Mouse (Mus musculus) forebrain, embryonic 14.5 days (tissue): Measurements from ENCODE around the gene Shb. TPM values are rescaled to one million over a fixed set of nuclear protein-coding genes. Genes with fewer than 3 reads are reported as not detected.
"Not testable (repeated sequence)": the region's sequence is repeated elsewhere in the genome, so short reads cannot be mapped to it uniquely, and the experiment has no call there.

Experiments
- ATAC-seq: fragments of 200-750 bp; cut with Nextera tagmentation; 2 replicates; pipeline ENCODE4 v1.8.0; 2017; ENCODE audit warnings: mild to moderate bottlenecking, moderate library complexity
- DNase-seq: peaks from one replicate; pipeline ENCODE4 v3.0.0-alpha.2; 2015; ENCODE audit warnings: low spot score
- H3K27ac ChIP-seq: fragments of 300-500 bp; sonication (generic); 2 replicates; pipeline ENCODE4 v1.5.1; 2014; ENCODE audit warnings: low read depth, mild to moderate bottlenecking, control low read depth, low read length, moderate library complexity
- H3K27me3 ChIP-seq: fragments of 300-500 bp; sonication (generic); replicated peaks from 2 replicates; pipeline ENCODE4 v1.6.1; 2014; ENCODE audit warnings: low read length, control low read depth, mixed read lengths; ENCODE audit not compliant: control insufficient read depth, insufficient read depth
- H3K36me3 ChIP-seq: fragments of 300-500 bp; sonication (generic); 2 replicates; pipeline ENCODE4 v1.6.1; 2014; ENCODE audit warnings: low read length, control low read depth; ENCODE audit not compliant: control insufficient read depth, insufficient read depth
- H3K4me1 ChIP-seq: fragments of 300-500 bp; sonication (generic); 2 replicates; pipeline ENCODE4 v1.6.1; 2014; ENCODE audit warnings: antibody characterized with exemption, low read length, control low read depth; ENCODE audit not compliant: control insufficient read depth, insufficient read depth
- H3K4me2 ChIP-seq: fragments of 300-500 bp; sonication (generic); 2 replicates; pipeline ENCODE4 v1.6.1; 2014; ENCODE audit warnings: mild to moderate bottlenecking, control low read depth, low read length
- H3K4me3 ChIP-seq: fragments of 300-500 bp; sonication (generic); 2 replicates; pipeline ENCODE4 v1.5.1; 2014; ENCODE audit warnings: low read depth, low read length, control low read depth
- H3K9ac ChIP-seq: fragments of 300-500 bp; sonication (generic); 2 replicates; pipeline ENCODE4 v1.6.1; 2014; ENCODE audit warnings: mild to moderate bottlenecking, low read length, control low read depth, moderate library complexity
- H3K9me3 ChIP-seq: fragments of 300-500 bp; sonication (generic); replicated peaks from 2 replicates; pipeline ENCODE4 v1.6.1; 2016; ENCODE audit warnings: low read length, control low read depth, mixed read lengths; ENCODE audit not compliant: control insufficient read depth
- WGBS: fragments of 180-500 bp; shearing (Covaris S2); extraction: QIAGEN DNeasy Blood & Tissue Kit; methylation state at CpG from one replicate; pipeline ENCODE4 v1.1.7; 2014; 5-methylcytosine and 5-hydroxymethylcytosine counted together
- polyA plus RNA-seq: library from polyadenylated mRNA; unstranded; fragments of >200 nt; fragmentation: Nextera tagmentation; extraction: Ambion mirVana; gene quantifications from 2 replicates; pipeline ENCODE4 v1.2.1, GENCODE M21; 2014

The Shb gene
- polyA plus RNA-seq, 1 experiment from 2014 or later: 14.5 TPM

DNA sequence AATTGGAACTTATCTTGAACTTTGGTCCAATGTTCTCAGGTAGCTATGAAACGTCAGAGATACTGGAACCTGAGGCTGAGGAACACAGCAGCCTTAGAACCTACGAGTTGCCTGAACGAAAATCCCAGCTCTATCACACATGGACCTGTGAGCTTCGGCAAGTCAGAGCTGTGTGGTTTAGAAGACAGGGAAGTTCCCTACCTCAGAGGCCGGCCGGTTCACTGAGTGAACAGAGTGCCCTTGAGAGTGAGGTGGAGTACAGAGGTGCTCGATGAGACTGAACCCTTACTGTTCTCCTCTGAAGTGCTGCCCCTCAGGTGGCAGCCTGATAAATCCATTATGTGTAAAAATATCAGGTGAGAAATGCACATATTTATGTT, 128.8 kb downstream of the Shb start:
- WGBS: 92% methylated on average over 7 of the region's 7 CpGs
- Histone ChIP-seq H3K4me2 (no peak overlapping the region), H3K9ac (no peak overlapping the region), H3K27ac (no peak overlapping the region), H3K4me1 (peaks cover 16% of the 10 kb centered on the region), H3K4me3 (no peak overlapping the region), H3K27me3 (no peaks in the 10 kb centered on the region), H3K9me3 (no peaks in the 10 kb centered on the region), H3K36me3 (peaks cover 56% of the 10 kb centered on the region)
- ATAC-seq (no peak), DNase-seq (no peak)

DNA sequence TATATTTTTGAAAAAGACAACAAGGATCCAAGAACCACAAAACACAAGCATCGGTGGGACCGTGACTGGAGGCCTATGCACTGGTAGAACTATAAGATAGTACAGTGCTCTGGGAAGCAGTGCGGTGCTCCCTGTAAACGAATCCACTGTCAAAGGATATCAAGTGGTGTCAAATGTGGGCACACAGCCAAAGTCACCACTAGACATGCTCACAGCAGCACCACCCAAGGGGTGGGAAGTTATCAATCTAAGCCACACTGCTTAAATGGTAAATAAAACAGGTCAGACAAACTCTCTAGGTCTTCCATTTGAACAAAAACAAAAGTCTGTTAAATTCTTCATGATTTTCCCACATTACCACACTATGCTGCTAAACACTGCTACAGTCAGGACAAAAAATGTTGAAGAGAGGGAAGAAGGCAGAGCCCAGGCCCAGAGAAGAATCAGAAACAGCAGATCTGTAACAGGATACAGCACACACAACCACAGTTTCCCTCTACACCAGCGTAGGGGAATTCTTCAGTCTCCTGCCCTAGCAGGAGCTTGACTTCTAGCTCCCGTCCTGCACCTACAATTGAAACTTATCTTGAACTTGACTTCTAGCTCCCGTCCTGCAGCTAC, 129.3 kb downstream of the Shb start:
- Histone ChIP-seq H3K36me3 (peaks cover 59% of the 10 kb centered on the region), H3K4me2 (no peak overlapping the region), H3K27me3 (no peaks in the 10 kb centered on the region), H3K4me3 (no peak overlapping the region), H3K27ac (no peak overlapping the region), H3K9ac (no peak overlapping the region), H3K9me3 (no peaks in the 10 kb centered on the region), H3K4me1 (peaks cover 16% of the 10 kb centered on the region)
- WGBS: 79% methylated on average over 7 of the region's 7 CpGs
- ATAC-seq (no peak), DNase-seq (no peak)

DNA sequence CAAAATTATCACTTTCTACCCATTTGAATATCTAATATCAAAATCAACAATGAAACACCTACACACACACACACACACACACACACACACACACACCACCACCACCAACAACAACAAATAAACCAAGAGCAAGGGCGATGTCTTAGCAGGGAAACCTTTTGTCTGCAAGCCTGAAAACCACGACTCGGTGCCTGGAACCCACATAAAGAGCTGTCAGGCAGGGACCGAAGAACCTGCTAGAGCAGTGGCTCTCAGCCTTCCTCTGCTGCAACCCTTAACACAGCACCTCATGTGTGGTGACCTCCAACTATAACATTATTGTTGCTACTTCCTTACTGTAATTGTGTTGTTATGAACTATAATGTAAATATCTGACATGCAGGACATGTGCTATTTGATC, 130.0 kb downstream of the Shb start:
- Histone ChIP-seq H3K9me3 (no peaks in the 10 kb centered on the region), H3K9ac (no peak overlapping the region), H3K27ac (no peak overlapping the region), H3K4me3 (no peak overlapping the region), H3K4me1 (peaks cover 11% of the 10 kb centered on the region), H3K4me2 (no peak overlapping the region), H3K27me3 (no peaks in the 10 kb centered on the region), H3K36me3 (peaks cover 67% of the 10 kb centered on the region)
- no peak for ATAC-seq
- 88% methylated on average over 4 of the region's 4 CpGs for WGBS
- DNase-seq: no peak

DNA sequence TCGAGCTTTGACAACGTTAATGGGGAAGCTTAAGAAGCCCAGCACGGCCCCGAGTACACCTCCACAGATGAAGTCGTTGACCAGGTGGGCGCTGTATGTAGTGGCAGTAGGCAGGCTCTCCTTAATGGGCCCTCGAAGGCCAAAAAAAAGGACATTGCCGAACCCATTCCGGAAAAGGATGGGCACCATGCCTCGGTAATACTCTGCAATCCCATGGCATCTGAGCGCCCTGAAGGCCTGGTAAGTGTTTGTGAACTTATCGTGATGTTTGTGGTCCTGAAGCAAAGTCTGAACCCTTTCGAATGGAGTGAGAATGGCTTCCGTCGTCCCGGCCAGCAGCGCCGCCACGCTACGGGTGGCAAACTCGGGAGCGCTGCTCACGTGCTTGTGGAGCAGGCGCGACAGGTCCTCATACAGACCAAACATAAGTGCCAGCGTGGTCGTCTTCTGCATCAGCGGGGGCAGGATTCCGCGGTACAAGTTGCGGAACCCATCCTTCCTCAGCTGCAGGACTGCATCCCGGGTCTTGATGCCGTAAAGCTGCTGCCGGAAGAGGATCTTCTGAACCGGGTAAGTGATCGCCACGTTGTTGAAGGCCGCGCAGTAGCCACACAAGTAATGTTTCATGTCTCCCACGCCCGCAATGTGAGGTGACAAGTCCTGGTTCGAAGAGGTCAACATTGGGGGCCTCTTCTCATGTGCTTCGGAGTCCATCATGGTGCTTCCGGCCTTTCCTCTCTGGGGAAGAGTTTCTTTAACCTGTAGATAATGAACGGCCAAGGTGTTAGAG, 132.7 kb downstream of the Shb start:
- WGBS: 96% methylated on average over 45 of the region's 45 CpGs
- no peak overlapping the region for H3K4me2 ChIP-seq
- H3K27ac ChIP-seq: no peak overlapping the region
- no peak overlapping the region for H3K4me3 ChIP-seq
- H3K9me3 ChIP-seq: no peaks in the 10 kb centered on the region
- H3K36me3 ChIP-seq: peaks cover 69% of the 10 kb centered on the region
- no peaks in the 10 kb centered on the region for H3K27me3 ChIP-seq
- DNase-seq: no peak
- no peaks in the 10 kb centered on the region for H3K4me1 ChIP-seq
- H3K9ac ChIP-seq: no peak overlapping the region
- ATAC-seq: no peak

DNA sequence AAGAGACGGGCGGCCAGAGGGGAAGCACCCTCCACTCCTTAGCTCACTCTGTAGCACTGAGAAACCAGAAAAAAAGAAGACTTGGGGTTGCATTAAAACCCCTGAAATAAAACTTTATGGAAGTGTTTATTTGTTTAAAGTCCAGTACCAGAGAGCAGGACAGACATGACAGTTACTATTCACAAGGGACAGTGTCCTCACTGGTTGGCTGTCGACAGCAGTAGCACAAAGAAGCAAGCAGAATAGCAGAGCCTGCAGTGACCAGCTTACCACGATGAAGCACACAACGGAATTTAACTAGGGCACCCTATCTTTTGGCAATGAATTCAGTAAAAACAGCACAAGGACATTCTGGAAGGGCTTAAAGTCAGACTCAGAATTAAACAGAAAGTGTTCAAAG, 134.0 kb downstream of the Shb start:
- 89% methylated on average over 5 of the region's 5 CpGs for WGBS
- DNase-seq: not testable (repeated sequence)

DNA sequence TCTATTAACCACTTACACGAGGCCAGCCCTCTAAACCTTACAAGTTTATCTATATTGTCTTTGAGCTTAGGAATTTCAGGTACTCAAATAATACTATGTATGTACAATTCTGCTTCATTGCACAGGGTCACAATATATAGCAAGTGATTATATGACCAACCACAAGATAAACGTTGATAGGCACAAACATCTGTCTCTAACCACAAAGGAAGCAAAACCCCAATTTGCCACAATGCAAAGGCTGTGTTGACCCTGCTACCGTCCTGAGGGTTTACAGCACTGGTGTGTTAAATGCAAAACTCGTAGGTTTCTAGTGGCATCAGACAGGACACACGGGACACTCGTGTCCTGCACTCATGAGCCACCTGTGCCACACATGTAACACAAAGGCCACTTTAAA, 136.1 kb downstream of the Shb start:
- WGBS: 89% methylated on average over 5 of the region's 6 CpGs
- not testable (repeated sequence) for H3K9me3 ChIP-seq, ATAC-seq

More for the DNA sequence above, 134.0 kb downstream of the Shb start:
- not testable (repeated sequence) for H3K4me3 ChIP-seq, H3K4me2 ChIP-seq, ATAC-seq, H3K4me1 ChIP-seq, H3K27me3 ChIP-seq, H3K9me3 ChIP-seq, H3K9ac ChIP-seq, H3K27ac ChIP-seq
- peaks cover 56% of the 10 kb centered on the region for H3K36me3 ChIP-seq

DNA sequence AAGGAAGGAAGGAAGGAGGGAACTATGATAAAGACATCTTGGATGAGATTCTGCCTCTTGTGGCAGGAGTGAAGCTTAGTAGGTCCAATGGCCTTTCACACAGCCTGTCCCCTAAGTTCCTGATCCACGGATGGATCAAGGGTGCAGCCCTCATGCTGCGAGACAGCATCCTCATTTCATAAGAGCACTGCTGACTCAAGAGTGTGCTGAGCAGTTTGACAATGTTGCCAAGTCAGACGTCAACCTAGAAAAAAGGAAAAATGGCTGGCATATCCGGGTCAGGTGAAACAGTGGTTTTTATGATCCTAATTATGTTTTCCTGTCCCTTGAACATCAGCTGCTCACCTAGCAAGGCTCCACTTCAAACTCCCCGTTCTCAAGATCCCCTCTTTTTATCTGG, 138.6 kb downstream of the Shb start:
- Histone ChIP-seq H3K36me3 (peaks cover 15% of the 10 kb centered on the region), H3K27me3 (no peaks in the 10 kb centered on the region), H3K4me3 (no peak overlapping the region), H3K9me3 (no peaks in the 10 kb centered on the region), H3K9ac (no peak overlapping the region), H3K4me2 (no peak overlapping the region), H3K27ac (no peak overlapping the region), H3K4me1 (no peaks in the 10 kb centered on the region)
- DNase-seq: no peak
- WGBS: 83% methylated on average over 5 of the region's 5 CpGs
- no peak for ATAC-seq

More for the DNA sequence above, 136.1 kb downstream of the Shb start:
- H3K36me3 ChIP-seq: peaks cover 39% of the 10 kb centered on the region
- H3K27ac ChIP-seq, H3K4me1 ChIP-seq, H3K9ac ChIP-seq, H3K4me2 ChIP-seq, H3K27me3 ChIP-seq, DNase-seq, H3K4me3 ChIP-seq: not testable (repeated sequence)

DNA sequence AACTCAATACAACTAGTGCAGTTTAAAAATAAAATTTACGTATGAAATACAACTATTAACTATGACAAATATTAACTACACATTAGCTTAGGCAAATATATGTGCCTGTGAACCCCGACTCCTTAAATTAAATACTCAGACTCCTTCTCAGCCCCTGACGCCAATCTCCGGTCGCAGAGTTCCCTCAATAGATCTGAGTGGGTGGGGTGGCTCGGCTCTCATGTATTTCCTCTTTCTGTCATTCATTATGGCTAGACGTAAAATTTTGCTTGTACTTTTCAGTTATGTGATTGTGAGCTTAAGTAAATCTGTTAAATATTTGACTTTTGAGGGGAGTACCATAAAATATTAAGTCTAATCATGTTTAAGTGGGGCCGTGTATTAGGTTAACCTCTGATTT, 139.3 kb downstream of the Shb start:
- H3K4me2 ChIP-seq: no peak overlapping the region
- peaks cover 10% of the 10 kb centered on the region for H3K36me3 ChIP-seq
- no peak overlapping the region for H3K9ac ChIP-seq
- no peaks in the 10 kb centered on the region for H3K27me3 ChIP-seq
- no peak for ATAC-seq
- H3K9me3 ChIP-seq: no peaks in the 10 kb centered on the region
- no peak overlapping the region for H3K27ac ChIP-seq
- WGBS: 82% methylated on average over 8 of the region's 8 CpGs
- no peak overlapping the region for H3K4me3 ChIP-seq
- no peak for DNase-seq
- no peaks in the 10 kb centered on the region for H3K4me1 ChIP-seq

DNA sequence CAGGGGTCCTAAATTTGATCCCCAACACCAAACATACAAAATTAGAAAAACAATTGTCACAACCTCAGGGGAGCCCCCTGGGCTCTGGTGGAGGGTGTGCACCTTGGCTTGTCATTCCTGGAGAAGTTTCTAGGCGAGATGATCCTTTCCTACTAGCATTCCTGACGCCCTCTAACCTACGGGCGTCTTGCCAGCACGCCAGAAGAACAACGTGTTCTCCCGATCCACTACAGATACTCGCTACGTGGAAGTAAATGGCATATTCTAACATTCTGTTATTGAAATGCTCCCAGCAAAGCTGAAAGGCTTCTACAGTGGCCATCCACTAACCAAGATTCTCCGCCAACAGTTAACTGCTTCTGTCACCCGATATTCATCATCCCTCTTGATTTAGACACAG, 139.7 kb downstream of the Shb start:
- 72% methylated on average over 11 of the region's 11 CpGs for WGBS
- DNase-seq (no peak), ATAC-seq (no peak)
- H3K9me3 ChIP-seq: no peaks in the 10 kb centered on the region
- H3K27me3 ChIP-seq: no peaks in the 10 kb centered on the region
- H3K36me3 ChIP-seq: peaks cover 6% of the 10 kb centered on the region; the same call in 1 of the 2 replicates
- no peak overlapping the region for H3K9ac ChIP-seq
- no peak overlapping the region for H3K4me2 ChIP-seq
- H3K27ac ChIP-seq: no peak overlapping the region
- no peaks in the 10 kb centered on the region for H3K4me1 ChIP-seq
- no peak overlapping the region for H3K4me3 ChIP-seq
